Mouse (Mus musculus) embryonic stem cell, embryonic (primary cell): ENCODE results near the gene Stk33.
"Not testable (repeated sequence)": the region's sequence is repeated elsewhere in the genome, so short reads cannot be mapped to it uniquely, and the experiment has no call there.

Source experiments
- CTCF ChIA-PET, 4 experiments: fragments of 300-600 bp in 2 of 4; fragments of 350-600 bp in 2 of 4; sonication (Branson Sonifier 250); formaldehyde crosslinking; loops; one replicate each; lab custom pipeline; 2022; ENCODE audit warnings: inconsistent platforms in 2 of 4; lab: Charles Lee
- POLR2A ChIA-PET, 4 experiments: fragments of 300-600 bp in 2 of 4; fragments of 350-600 bp in 2 of 4; sonication (Branson Sonifier 250); formaldehyde crosslinking; loops; one replicate each; lab custom pipeline; 2022; ENCODE audit warnings: antibody characterized with exemption in 4 of 4, inconsistent platforms in 1 of 4; lab: Charles Lee

Gene Stk33

GRCm38 (mm10) chr7:109422803-109423202 is 16.1 kb downstream of the Stk33 start:
- POLR2A ChIA-PET, result interaction anchor here in 1 of 4 experiments (0.7 to 1.7 kb wide), 3 partner anchors 35 to 164 kb away, joined by 3 read pairs; no protein-coding TSS in a partner anchor
- CTCF ChIA-PET, result interaction anchor here in 3 of 4 experiments (1.2 to 4.7 kb wide), 3 partner anchors 276 to 283 kb away, joined by 3 to 40 read pairs (median 8); no protein-coding TSS in a partner anchor

- CTCF ChIA-PET, result no interaction called here
- POLR2A ChIA-PET, result interaction anchor here in 1 of 4 experiments (1.6 kb wide), 1 partner anchor 23 kb away, joined by 3 read pairs; no protein-coding TSS in a partner anchor
Observed at GRCm38 (mm10) chr7:109405491-109405890, 33.4 kb downstream of the Stk33 start.

GRCm38 (mm10) chr7:109399299-109399698 is 39.6 kb downstream of the Stk33 start:
- ChIA-PET POLR2A (no interaction called here), CTCF (no interaction called here)

- CTCF ChIA-PET, result interaction anchor here in 1 of 4 experiments (1.2 kb wide), 1 partner anchor 242 kb away, joined by 3 read pairs; no protein-coding TSS in a partner anchor
- POLR2A ChIA-PET, result interaction anchor here in 3 of 4 experiments (0.6 to 1.3 kb wide), 5 partner anchors 39 to 1543 kb away, joined by 3 to 7 read pairs (median 4); partner anchors contain the start of gene Rpl27a (in 2 of the 3)
Observed at GRCm38 (mm10) chr7:109381131-109381530, 57.8 kb downstream of the Stk33 start.

- CTCF ChIA-PET, POLR2A ChIA-PET: not testable (repeated sequence)
Observed at GRCm38 (mm10) chr7:109373556-109373955, 65.3 kb downstream of the Stk33 start.

- ChIA-PET POLR2A (no interaction called here), CTCF (no interaction called here)
Observed at GRCm38 (mm10) chr7:109358435-109359187, 80.3 kb downstream of the Stk33 start.

- CTCF ChIA-PET, result no interaction called here
- POLR2A ChIA-PET, result no interaction called here
Observed at GRCm38 (mm10) chr7:109357877-109358276, 81.0 kb downstream of the Stk33 start.

GRCm38 (mm10) chr7:109347241-109347640 is 91.6 kb downstream of the Stk33 start:
- POLR2A ChIA-PET, result no interaction called here
- CTCF ChIA-PET, result no interaction called here

- POLR2A ChIA-PET, result no interaction called here
- CTCF ChIA-PET, result no interaction called here
Observed at GRCm38 (mm10) chr7:109331722-109332121, 107.2 kb downstream of the Stk33 start.

- ChIA-PET CTCF (no interaction called here), POLR2A (no interaction called here)
Observed at GRCm38 (mm10) chr7:109328772-109329171, 110.1 kb downstream of the Stk33 start.

GRCm38 (mm10) chr7:109326813-109327212 is 112.1 kb downstream of the Stk33 start:
- POLR2A ChIA-PET, result interaction anchor here in 1 of 4 experiments (0.7 to 1.4 kb wide), 2 partner anchors 60 to 339 kb away, joined by 3 read pairs; no protein-coding TSS in a partner anchor
- CTCF ChIA-PET, result no interaction called here

GRCm38 (mm10) chr7:109325731-109326130 is 113.2 kb downstream of the Stk33 start:
- POLR2A ChIA-PET, result interaction anchor here in 1 of 4 experiments (0.6 kb wide), 1 partner anchor 50 kb away, joined by 3 read pairs; no protein-coding TSS in a partner anchor

GRCm38 (mm10) chr7:109325169-109325568 is 113.7 kb downstream of the Stk33 start:
- ChIA-PET POLR2A (interaction anchor here in 1 of 4 experiments (0.6 kb wide), 1 partner anchor 784 kb away, joined by 6 read pairs; no protein-coding TSS in a partner anchor), CTCF (interaction anchor here in 1 of 4 experiments (0.6 kb wide), 1 partner anchor 1659 kb away, joined by 4 read pairs; no protein-coding TSS in a partner anchor)

More at GRCm38 (mm10) chr7:109325731-109326130, 113.2 kb downstream of the Stk33 start:
- CTCF ChIA-PET, result interaction anchor here in 1 of 4 experiments (0.6 kb wide), 1 partner anchor 1659 kb away, joined by 4 read pairs; no protein-coding TSS in a partner anchor

GRCm38 (mm10) chr7:109309506-109309905 is 129.4 kb downstream of the Stk33 start:
- CTCF ChIA-PET, result no interaction called here
- POLR2A ChIA-PET, result interaction anchor here in 2 of 4 experiments (0.6 to 0.9 kb wide), 2 partner anchors 28 to 319 kb away, joined by 3 read pairs; no protein-coding TSS in a partner anchor

- CTCF ChIA-PET, result no interaction called here
- POLR2A ChIA-PET, result no interaction called here
Observed at GRCm38 (mm10) chr7:109295807-109296206, 143.1 kb downstream of the Stk33 start.

GRCm38 (mm10) chr7:109295351-109295750 is 143.5 kb downstream of the Stk33 start:
- ChIA-PET CTCF (interaction anchor here in 1 of 4 experiments (0.6 kb wide), 1 partner anchor 53 kb away, joined by 6 read pairs; no protein-coding TSS in a partner anchor), POLR2A (interaction anchor here in 2 of 4 experiments (0.6 to 1.1 kb wide), 3 partner anchors 69 to 223 kb away, joined by 3 to 4 read pairs (median 3); partner anchors contain the start of gene Rpl27a (in 1 of the 2))

GRCm38 (mm10) chr7:109290501-109290900 is 148.4 kb downstream of the Stk33 start:
- ChIA-PET CTCF (interaction anchor here (0.5 to 1.7 kb wide), 7 partner anchors 60 to 151 kb away, joined by 3 to 6 read pairs (median 4); no protein-coding TSS in a partner anchor), POLR2A (interaction anchor here in 1 of 4 experiments (0.8 kb wide), 1 partner anchor 235 kb away, joined by 3 read pairs; no protein-coding TSS in a partner anchor)

- ChIA-PET CTCF (interaction anchor here in 1 of 4 experiments (0.8 kb wide), 1 partner anchor 19 kb away, joined by 3 read pairs; no protein-coding TSS in a partner anchor), POLR2A (no interaction called here)
Observed at GRCm38 (mm10) chr7:109289106-109289505, 149.8 kb downstream of the Stk33 start.

- ChIA-PET POLR2A (interaction anchor here in 1 of 4 experiments (0.9 kb wide), 1 partner anchor 471 kb away, joined by 3 read pairs; the partner anchor contains the start of gene Tmem9b), CTCF (no interaction called here)
Observed at GRCm38 (mm10) chr7:109282106-109282505, 156.8 kb downstream of the Stk33 start.
